Mouse (Mus musculus) liver, adult 2 months (tissue): ENCODE measurements around the gene Olfr1410.

Experiments
- CTCF ChIP-seq: fragments of 200-500 bp; IDR thresholded peaks from 2 replicates; pipeline ENCODE4 v1.5.1; 2011; ENCODE audit warnings: low read depth, low read length, control low read depth
- POLR2A ChIP-seq: fragments of 200-500 bp; IDR thresholded peaks from 2 replicates; pipeline ENCODE4 v1.6.1; 2011; ENCODE audit warnings: low read length, control low read depth; ENCODE audit not compliant: insufficient read depth; ENCODE audit errors: extremely low read depth

- TF ChIP-seq CTCF, result no peak
- no peak for TF ChIP-seq POLR2A
These were observed 41.4 kb downstream of the Olfr1410 start for GRCm38 (mm10) chr1:92647026-92647425.
